ENCODE assay signal across 9 mouse cellular contexts in the genomic region with DNA sequence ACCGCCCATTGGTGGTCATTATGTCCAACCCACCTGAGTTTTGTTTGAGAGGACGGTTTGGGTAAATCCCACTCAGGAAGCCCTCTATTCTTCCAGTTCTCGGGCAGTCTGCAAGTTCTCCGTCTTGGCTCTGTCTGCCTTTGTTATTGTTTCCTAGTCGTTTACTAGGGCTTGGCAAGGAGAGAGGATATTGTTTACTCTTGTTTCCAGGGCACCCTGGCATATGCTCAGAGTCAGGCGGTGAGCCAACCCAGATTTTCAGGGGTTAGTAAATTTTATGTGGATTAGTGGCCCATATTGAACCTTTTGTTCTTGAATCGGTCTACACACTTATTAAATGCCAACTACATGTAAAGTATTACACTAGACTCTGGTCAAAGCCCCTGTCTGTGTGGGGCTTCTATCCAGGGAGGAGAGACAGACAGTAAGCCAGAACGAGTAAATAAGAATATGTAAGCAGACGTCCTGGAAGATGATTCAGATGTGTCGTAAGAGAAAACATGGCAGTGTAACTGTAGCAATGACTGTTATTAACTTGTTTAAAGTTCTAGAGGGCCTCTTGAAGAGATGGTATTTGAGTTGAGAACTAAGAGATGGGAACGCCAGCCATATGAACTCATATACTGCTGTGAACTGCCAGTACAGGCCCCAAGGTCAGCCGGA. TPM values are rescaled to one million over a fixed set of nuclear protein-coding genes. Genes with fewer than 3 reads are reported as not detected.
DNase-seq lines count a peak whose midpoint lies in the region; ATAC-seq and TF ChIP-seq lines count a peak whose summit lies in the region.
"Had no signal": no experiment of that assay in that cellular context is flagged by ENCODE, and none has a peak within 500 bp of the region (broad histone marks: within the 10 kb centered on the region; RNA-seq: fewer than 3 reads in every experiment).

No protein-coding gene starts in this region.

- TF ChIP-seq CTCF in stomach, postnatal 0 days (IDR thresholded peaks at IDR 0.05; ENCODE audit: low read depth), result no peak

- peaks cover 53% of the 10 kb centered on the region for H3K4me1 ChIP-seq in heart, embryonic 10.5 days
- peaks cover 3% of the 10 kb centered on the region; the same call in 1 of the 2 replicates for H3K4me1 ChIP-seq in stomach, postnatal 0 days (replicated peaks; ENCODE audit: control insufficient read depth, insufficient read depth)

- H3K9me3 ChIP-seq in heart, embryonic 10.5 days, result no peaks in the 10 kb centered on the region
- no peaks in the 10 kb centered on the region for H3K9me3 ChIP-seq in stomach, postnatal 0 days (ENCODE audit: control insufficient read depth, low read length)
- H3K9me3 ChIP-seq: liver, embryonic 13.5 days had no signal

- peak overlapping the region; percentile 23 for H3K27ac ChIP-seq in heart, embryonic 10.5 days
- peak overlapping the region; percentile 53; the same call in 1 of the 2 replicates for H3K27ac ChIP-seq in stomach, postnatal 0 days (replicated peaks)
- H3K27ac ChIP-seq: liver, embryonic 13.5 days had no signal

- H3K4me3 ChIP-seq in heart, embryonic 10.5 days, result no peak overlapping the region
- H3K4me3 ChIP-seq in stomach, postnatal 0 days (ENCODE audit: low read depth, low read length), result no peak overlapping the region
- H3K4me3 ChIP-seq: liver, embryonic 13.5 days had no signal

- 72% methylated on average over 12 of the region's 12 CpGs for WGBS in heart, embryonic 10.5 days
- WGBS in stomach, postnatal 0 days, result 44% methylated on average over 12 of the region's 12 CpGs

- H3K9ac ChIP-seq in stomach, postnatal 0 days (ENCODE audit: low read length), result no peak overlapping the region

- no peak overlapping the region for H3K4me2 ChIP-seq in stomach, postnatal 0 days (replicated peaks; ENCODE audit: low read depth)

- no peak for TF ChIP-seq EP300 in stomach, postnatal 0 days (optimal IDR thresholded peaks at IDR 0.05)

- H3K36me3 ChIP-seq in heart, embryonic 10.5 days, result no peaks in the 10 kb centered on the region
- no peaks in the 10 kb centered on the region for H3K36me3 ChIP-seq in stomach, postnatal 0 days (ENCODE audit: control insufficient read depth, insufficient read depth, low read length)

- peak; percentile 75 for DNase-seq in heart, embryonic 10.5 days (ENCODE audit: low spot score)
- no peak for DNase-seq in heart, adult 11 months
- peak; percentile 30 for DNase-seq in right cerebral cortex, postnatal 4 days
- no peak for DNase-seq in right cerebral cortex, postnatal 10 days (ENCODE audit: low spot score in 2 of 2)
- peak; percentile 66 for DNase-seq in lung, postnatal 10 days
- no peak for DNase-seq in stomach, postnatal 0 days (ENCODE audit: low spot score)
- DNase-seq in urinary bladder, postnatal 4 days (ENCODE audit: low spot score in 2 of 2), result no peak
- DNase-seq: liver, embryonic 13.5 days had no signal

- no peaks in the 10 kb centered on the region for H3K27me3 ChIP-seq in heart, embryonic 10.5 days (ENCODE audit: insufficient read depth, poor library complexity, severe bottlenecking)
- no peaks in the 10 kb centered on the region for H3K27me3 ChIP-seq in stomach, postnatal 0 days (ENCODE audit: control insufficient read depth, insufficient read depth, low read length)
- H3K27me3 ChIP-seq: liver, embryonic 13.5 days had no signal

- no peak for ATAC-seq in stomach, postnatal 0 days (ENCODE audit: low FRiP score, low TSS enrichment)
- ATAC-seq in monocyte, adult 5-6 weeks (replicated peaks; ENCODE audit: insufficient number of reproducible peaks, low FRiP score, low TSS enrichment, poor library complexity, severe bottlenecking), result no peak

RNA-seq across cellular contexts. Expression of a gene that starts 13.9 kb away (rescaled TPM):
- polyA plus RNA-seq in heart, embryonic 10.5 days (2016; fragmentation: Nextera tagmentation; extraction: Ambion mirVana), result 42.5 and 59.1 TPM in 2 replicates
- 23.9 and 24.5 TPM in 2 replicates for polyA plus RNA-seq in stomach, postnatal 0 days (2015; fragmentation: Nextera tagmentation; extraction: Ambion mirVana)
- total RNA-seq in monocyte, adult 5-6 weeks (2017), result 42.9 to 46.7 TPM (median 46.5 TPM) in 3 replicates

Comparison
In these comparisons a context has a peak if more than half of its experiments do, and no peak if none do; other contexts are left out.
1. DNase-seq: peak in heart, embryonic 10.5 days (single experiment), right cerebral cortex, postnatal 4 days (single experiment) and lung, postnatal 10 days (single experiment); none in heart, adult 11 months (single experiment), right cerebral cortex, postnatal 10 days (0 of 2), stomach, postnatal 0 days (single experiment) and urinary bladder, postnatal 4 days (0 of 2).